Mouse (Mus musculus): ENCODE measurements around the gene Lrmda. TPM values are rescaled to one million over a fixed set of nuclear protein-coding genes. Genes with fewer than 3 reads are reported as not detected.

Gene Lrmda
- polyA plus RNA-seq, 1 experiment from 2014 or later, result not detected

DNA sequence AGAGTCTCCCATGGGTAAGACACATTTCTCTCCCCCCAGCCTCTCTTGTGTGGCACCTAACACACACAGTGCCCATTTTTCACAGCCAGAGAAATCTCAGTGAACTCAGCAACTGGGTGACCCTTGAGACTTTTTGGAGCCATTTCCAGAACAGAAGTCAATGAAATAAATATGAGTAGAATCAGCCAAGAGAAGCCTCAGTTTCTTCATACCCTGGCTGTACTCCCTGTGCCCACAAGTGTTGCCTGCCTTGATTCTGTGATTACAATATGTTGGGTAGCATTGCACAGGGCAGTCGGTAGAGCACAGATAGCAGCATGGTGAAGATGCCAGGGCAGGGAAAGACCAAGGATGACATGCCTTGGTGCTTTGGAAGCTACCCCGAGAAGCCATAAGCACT lies 69.1 kb downstream of the Lrmda start:
- WGBS, result 90% methylated on average over 2 of the region's 2 CpGs
- Histone ChIP-seq H3K4me2 (ENCODE audit: low read length) (no peak overlapping the region), H3K36me3 (ENCODE audit: control insufficient read depth, insufficient read depth, low read length) (no peaks in the 10 kb centered on the region), H3K27ac (replicated peaks; ENCODE audit: low read depth, low read length) (no peak overlapping the region), H3K4me1 (ENCODE audit: control insufficient read depth, insufficient read depth, low read length) (no peaks in the 10 kb centered on the region), H3K9me3 (ENCODE audit: control insufficient read depth, low read length) (0 out of 2 replicates have a peak, but pooled peaks cover 7% of the 10 kb centered on the region), H3K9ac (replicated peaks; ENCODE audit: low read length) (no peak overlapping the region), H3K27me3 (ENCODE audit: control insufficient read depth, insufficient read depth, low read length) (no peaks in the 10 kb centered on the region; the same call in 1 of the 2 replicates), H3K4me3 (replicated peaks; ENCODE audit: low read depth, low read length) (no peak overlapping the region)
- no peak for ATAC-seq (ENCODE audit: low FRiP score, low TSS enrichment)
- no peak for DNase-seq

DNA sequence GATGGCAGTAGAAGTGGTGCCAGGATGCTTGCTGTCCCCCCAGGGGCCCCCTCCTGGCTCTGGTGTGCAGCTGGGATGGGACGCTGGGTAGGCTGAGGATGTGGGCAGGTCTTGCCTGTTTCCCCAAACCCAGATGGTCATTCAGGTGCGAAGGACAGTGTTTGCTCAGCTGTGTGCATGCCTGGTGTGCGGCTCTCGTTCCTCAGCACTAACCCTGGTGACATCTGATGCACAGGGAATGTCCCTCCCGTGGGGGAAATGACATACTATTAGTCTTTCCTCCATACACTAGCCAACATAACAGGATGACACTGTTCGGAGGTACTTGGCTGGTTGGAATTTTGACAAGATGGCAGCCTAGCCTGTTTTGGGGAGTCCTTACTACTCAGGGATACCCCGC lies 69.8 kb downstream of the Lrmda start:
- Histone ChIP-seq H3K27me3 (ENCODE audit: control insufficient read depth, insufficient read depth, low read length) (no peaks in the 10 kb centered on the region; the same call in 1 of the 2 replicates), H3K4me2 (ENCODE audit: low read length) (no peak overlapping the region), H3K36me3 (ENCODE audit: control insufficient read depth, insufficient read depth, low read length) (no peaks in the 10 kb centered on the region), H3K4me1 (ENCODE audit: control insufficient read depth, insufficient read depth, low read length) (no peaks in the 10 kb centered on the region), H3K9ac (replicated peaks; ENCODE audit: low read length) (no peak overlapping the region), H3K27ac (replicated peaks; ENCODE audit: low read depth, low read length) (no peak overlapping the region), H3K4me3 (replicated peaks; ENCODE audit: low read depth, low read length) (no peak overlapping the region), H3K9me3 (ENCODE audit: control insufficient read depth, low read length) (0 out of 2 replicates have a peak, but pooled peaks cover 7% of the 10 kb centered on the region)
- DNase-seq, result no peak
- ATAC-seq (ENCODE audit: low FRiP score, low TSS enrichment), result no peak
- WGBS, result 87% methylated on average over 7 of the region's 7 CpGs

- no peaks in the 10 kb centered on the region; the same call in 1 of the 2 replicates for H3K27me3 ChIP-seq (ENCODE audit: control insufficient read depth, insufficient read depth, low read length)
- no peak overlapping the region for H3K4me2 ChIP-seq (ENCODE audit: low read length)
- 79% methylated on average over 8 of the region's 8 CpGs for WGBS
- no peak overlapping the region for H3K9ac ChIP-seq (replicated peaks; ENCODE audit: low read length)
- H3K36me3 ChIP-seq (ENCODE audit: control insufficient read depth, insufficient read depth, low read length), result no peaks in the 10 kb centered on the region
- no peak overlapping the region for H3K27ac ChIP-seq (replicated peaks; ENCODE audit: low read depth, low read length)
- no peak overlapping the region for H3K4me3 ChIP-seq (replicated peaks; ENCODE audit: low read depth, low read length)
- DNase-seq, result peak; percentile 31
- 0 out of 2 replicates have a peak, but pooled peaks cover 7% of the 10 kb centered on the region for H3K9me3 ChIP-seq (ENCODE audit: control insufficient read depth, low read length)
- ATAC-seq (ENCODE audit: low FRiP score, low TSS enrichment), result no peak
- H3K4me1 ChIP-seq (ENCODE audit: control insufficient read depth, insufficient read depth, low read length), result no peaks in the 10 kb centered on the region
Measured at GRCm38 (mm10) chr14:22089866-22090470, 70.5 kb downstream of the Lrmda start.

DNA sequence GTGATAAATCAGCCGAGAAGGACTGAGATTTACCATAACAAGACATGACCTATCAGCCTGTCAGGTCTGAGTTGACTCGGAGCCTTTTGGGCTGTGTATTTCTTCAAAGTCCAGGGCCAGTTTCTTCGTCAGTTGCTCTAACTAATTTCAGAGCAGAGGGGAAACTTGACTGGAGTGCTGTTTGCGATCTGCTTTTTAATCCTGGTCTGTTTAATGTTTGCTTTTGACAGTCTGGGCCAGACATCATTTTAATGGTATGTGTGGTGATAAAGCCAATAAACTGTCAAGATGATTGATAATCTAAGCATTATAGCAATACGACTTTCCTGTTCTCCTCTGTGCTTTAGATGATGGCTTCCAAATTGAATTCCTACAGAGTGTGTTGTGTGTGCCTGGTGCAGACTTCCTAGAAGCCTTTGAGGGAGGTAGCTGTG lies 71.3 kb downstream of the Lrmda start:
- Histone ChIP-seq H3K4me2 (ENCODE audit: low read length) (no peak overlapping the region), H3K36me3 (ENCODE audit: control insufficient read depth, insufficient read depth, low read length) (no peaks in the 10 kb centered on the region), H3K27ac (replicated peaks; ENCODE audit: low read depth, low read length) (no peak overlapping the region), H3K27me3 (ENCODE audit: control insufficient read depth, insufficient read depth, low read length) (no peaks in the 10 kb centered on the region; the same call in 1 of the 2 replicates), H3K4me1 (ENCODE audit: control insufficient read depth, insufficient read depth, low read length) (no peaks in the 10 kb centered on the region), H3K9ac (replicated peaks; ENCODE audit: low read length) (no peak overlapping the region), H3K9me3 (ENCODE audit: control insufficient read depth, low read length) (0 out of 2 replicates have a peak, but pooled peaks cover 7% of the 10 kb centered on the region), H3K4me3 (replicated peaks; ENCODE audit: low read depth, low read length) (no peak overlapping the region)
- WGBS, result 67% methylated on average over 5 of the region's 5 CpGs
- DNase-seq (no peak), ATAC-seq (ENCODE audit: low FRiP score, low TSS enrichment) (no peak)

DNA sequence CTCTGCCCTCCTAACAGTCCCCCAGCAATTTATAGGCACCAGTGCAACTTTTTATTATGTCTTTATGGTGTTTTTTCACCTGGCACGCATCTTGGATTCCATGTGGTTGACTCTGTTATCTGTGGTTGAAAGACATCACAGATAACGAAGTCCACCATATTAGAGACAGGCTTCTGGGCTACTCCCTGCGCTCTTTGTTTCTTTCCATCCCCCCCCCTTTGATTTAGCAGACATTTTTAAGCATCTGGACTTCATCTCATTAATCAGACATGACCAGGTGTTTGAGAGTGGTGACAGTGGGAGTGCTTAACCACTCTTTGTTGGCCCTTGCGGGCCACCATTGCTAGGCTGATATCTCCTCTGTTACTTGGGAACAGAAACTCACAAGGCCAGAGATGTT lies 71.8 kb downstream of the Lrmda start:
- ATAC-seq (ENCODE audit: low FRiP score, low TSS enrichment), result no peak
- no peaks in the 10 kb centered on the region for H3K4me1 ChIP-seq (ENCODE audit: control insufficient read depth, insufficient read depth, low read length)
- 91% methylated on average over 4 of the region's 4 CpGs for WGBS
- no peak overlapping the region for H3K4me3 ChIP-seq (replicated peaks; ENCODE audit: low read depth, low read length)
- no peak overlapping the region for H3K9ac ChIP-seq (replicated peaks; ENCODE audit: low read length)
- H3K4me2 ChIP-seq (ENCODE audit: low read length), result no peak overlapping the region
- H3K36me3 ChIP-seq (ENCODE audit: control insufficient read depth, insufficient read depth, low read length), result no peaks in the 10 kb centered on the region
- no peaks in the 10 kb centered on the region; the same call in 1 of the 2 replicates for H3K27me3 ChIP-seq (ENCODE audit: control insufficient read depth, insufficient read depth, low read length)
- DNase-seq, result no peak
- 0 out of 2 replicates have a peak, but pooled peaks cover 7% of the 10 kb centered on the region for H3K9me3 ChIP-seq (ENCODE audit: control insufficient read depth, low read length)
- no peak overlapping the region for H3K27ac ChIP-seq (replicated peaks; ENCODE audit: low read depth, low read length)

GRCm38 (mm10) chr14:22093124-22093523 lies 73.6 kb downstream of the Lrmda start:
- Histone ChIP-seq H3K4me3 (replicated peaks; ENCODE audit: low read depth, low read length) (no peak overlapping the region), H3K4me2 (ENCODE audit: low read length) (no peak overlapping the region), H3K9ac (replicated peaks; ENCODE audit: low read length) (no peak overlapping the region), H3K27ac (replicated peaks; ENCODE audit: low read depth, low read length) (no peak overlapping the region), H3K4me1 (ENCODE audit: control insufficient read depth, insufficient read depth, low read length) (no peaks in the 10 kb centered on the region), H3K9me3 (ENCODE audit: control insufficient read depth, low read length) (0 out of 2 replicates have a peak, but pooled peaks cover 4% of the 10 kb centered on the region), H3K36me3 (ENCODE audit: control insufficient read depth, insufficient read depth, low read length) (no peaks in the 10 kb centered on the region), H3K27me3 (ENCODE audit: control insufficient read depth, insufficient read depth, low read length) (no peaks in the 10 kb centered on the region; the same call in 1 of the 2 replicates)
- 39% methylated on average over 8 of the region's 8 CpGs for WGBS
- DNase-seq (peak; percentile 30), ATAC-seq (ENCODE audit: low FRiP score, low TSS enrichment) (no peak)

DNA sequence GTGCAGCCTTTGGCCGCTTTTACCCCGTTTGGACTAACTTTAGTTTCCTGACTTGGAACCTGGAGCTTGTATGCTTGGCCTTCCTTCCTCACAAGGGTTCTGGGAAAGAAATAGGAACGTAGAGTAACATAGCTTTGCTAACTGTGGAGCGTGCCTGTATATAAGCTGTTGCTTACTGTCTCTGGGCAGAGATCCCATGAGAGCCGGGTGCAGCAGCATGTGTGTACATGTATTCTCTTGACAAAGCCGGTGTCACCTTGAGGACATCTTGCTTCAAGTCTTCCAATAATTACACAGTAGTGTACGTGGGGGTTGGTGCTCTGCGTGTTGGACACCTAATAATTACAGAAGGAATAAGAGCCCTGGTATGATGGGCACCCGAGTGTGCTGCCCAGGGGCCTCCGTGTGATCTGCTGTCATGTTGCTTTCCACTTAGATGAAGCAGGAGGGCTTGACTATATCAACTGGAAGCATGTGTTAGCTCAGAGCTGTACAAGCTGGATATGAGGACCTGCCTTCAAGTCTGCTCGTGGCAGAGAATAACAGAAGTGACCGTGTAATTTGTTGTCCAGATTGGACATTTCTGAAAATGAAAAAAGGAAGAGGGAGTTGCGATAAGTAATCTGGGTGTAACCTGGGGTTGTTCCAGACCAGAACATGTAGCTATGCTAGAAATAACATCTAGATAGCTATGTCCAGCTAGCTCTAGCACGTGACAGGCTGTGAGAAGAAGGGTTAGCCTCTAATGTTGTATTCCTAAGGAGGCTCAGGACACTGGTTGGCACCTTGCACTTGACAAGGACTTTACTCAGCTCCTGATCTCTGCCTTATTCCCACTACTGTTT lies 82.7 kb downstream of the Lrmda start:
- ATAC-seq (ENCODE audit: low FRiP score, low TSS enrichment) (no peak), DNase-seq (no peak)
- Histone ChIP-seq H3K9me3 (ENCODE audit: control insufficient read depth, low read length) (0 out of 2 replicates have a peak, but pooled peaks cover 6% of the 10 kb centered on the region), H3K4me1 (ENCODE audit: control insufficient read depth, insufficient read depth, low read length) (no peaks in the 10 kb centered on the region), H3K27me3 (ENCODE audit: control insufficient read depth, insufficient read depth, low read length) (no peaks in the 10 kb centered on the region), H3K27ac (replicated peaks; ENCODE audit: low read depth, low read length) (no peak overlapping the region), H3K36me3 (ENCODE audit: control insufficient read depth, insufficient read depth, low read length) (no peaks in the 10 kb centered on the region), H3K4me3 (replicated peaks; ENCODE audit: low read depth, low read length) (no peak overlapping the region), H3K4me2 (ENCODE audit: low read length) (no peak overlapping the region), H3K9ac (replicated peaks; ENCODE audit: low read length) (no peak overlapping the region)
- WGBS, result 89% methylated on average over 14 of the region's 14 CpGs

- ATAC-seq (ENCODE audit: low FRiP score, low TSS enrichment) (no peak), DNase-seq (no peak)
- Histone ChIP-seq H3K4me3 (replicated peaks; ENCODE audit: low read depth, low read length) (no peak overlapping the region), H3K4me2 (ENCODE audit: low read length) (no peak overlapping the region), H3K9ac (replicated peaks; ENCODE audit: low read length) (no peak overlapping the region), H3K4me1 (ENCODE audit: control insufficient read depth, insufficient read depth, low read length) (no peaks in the 10 kb centered on the region), H3K27me3 (ENCODE audit: control insufficient read depth, insufficient read depth, low read length) (0 out of 2 replicates have a peak, but pooled peaks cover 3% of the 10 kb centered on the region), H3K9me3 (ENCODE audit: control insufficient read depth, low read length) (no peaks in the 10 kb centered on the region), H3K36me3 (ENCODE audit: control insufficient read depth, insufficient read depth, low read length) (no peaks in the 10 kb centered on the region), H3K27ac (replicated peaks; ENCODE audit: low read depth, low read length) (no peak overlapping the region)
- 94% methylated on average over 4 of the region's 4 CpGs for WGBS
Measured at GRCm38 (mm10) chr14:22105855-22106254, 86.3 kb downstream of the Lrmda start.

All from midbrain, embryonic 14.5 days (tissue).